Mouse (Mus musculus): ENCODE data around the gene Gm15080.
"Not testable (repeated sequence)": the region's sequence is repeated elsewhere in the genome, so short reads cannot be mapped to it uniquely, and the experiment has no call there.

Gene Gm15080

DNA sequence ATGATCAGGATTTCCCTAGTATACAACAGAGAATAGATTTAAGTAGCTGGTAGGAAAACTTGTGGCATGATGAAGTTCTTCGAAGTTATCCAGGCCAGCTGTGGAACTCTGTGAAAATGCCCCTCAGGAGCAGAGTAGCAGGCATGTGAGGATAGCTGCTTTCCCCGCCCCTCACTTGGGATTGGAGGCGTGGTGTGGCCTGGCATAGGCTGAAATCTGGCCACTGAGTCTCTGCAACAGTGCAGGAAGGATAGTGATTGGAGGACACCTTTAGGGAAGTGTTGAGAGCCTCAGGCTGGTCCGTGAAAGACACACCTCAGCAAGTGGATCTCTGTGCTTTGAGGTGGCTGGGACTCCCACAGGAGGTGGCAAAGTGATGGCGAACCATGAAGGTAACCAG lies at the start of gene Gm15080:
Gm15080 (plus strand) TSS at position 301 of the 400 bp plus-strand sequence.
- DNase-seq, result not testable (repeated sequence)
